Mouse (Mus musculus) hindbrain, postnatal 0 days (tissue): ENCODE data around the gene Ccdc162. TPM values are rescaled to one million over a fixed set of nuclear protein-coding genes. Genes with fewer than 3 reads are reported as not detected.

Experiments used
- ATAC-seq: fragments of 200-750 bp; cut with Nextera tagmentation; 2 replicates; pipeline ENCODE4 v1.8.0; 2017; ENCODE audit warnings: mild to moderate bottlenecking, moderate TSS enrichment, moderate library complexity
- DNase-seq: peaks from one replicate; pipeline ENCODE4 v3.0.0-alpha.2; 2015; ENCODE audit warnings: low spot score
- H3K27ac ChIP-seq: fragments of 300-500 bp; sonication (generic); 2 replicates; pipeline ENCODE4 v1.5.1; 2014; ENCODE audit warnings: mild to moderate bottlenecking
- H3K27me3 ChIP-seq: fragments of 300-500 bp; sonication (generic); 2 replicates; pipeline ENCODE4 v1.6.1; 2014; ENCODE audit warnings: low read length, mixed read lengths; ENCODE audit not compliant: insufficient read depth
- H3K36me3 ChIP-seq: fragments of 300-500 bp; sonication (generic); 2 replicates; pipeline ENCODE4 v1.6.1; 2014; ENCODE audit warnings: low read length, mixed read lengths; ENCODE audit not compliant: insufficient read depth
- H3K4me1 ChIP-seq: fragments of 300-500 bp; sonication (generic); 2 replicates; pipeline ENCODE4 v1.6.1; 2014; ENCODE audit warnings: antibody characterized with exemption, low read length, mixed read lengths; ENCODE audit not compliant: insufficient read depth
- H3K4me2 ChIP-seq: fragments of 300-500 bp; sonication (generic); 2 replicates; pipeline ENCODE4 v1.6.1; 2014; ENCODE audit warnings: low read depth, mild to moderate bottlenecking, low read length, moderate library complexity, mixed read lengths
- H3K4me3 ChIP-seq: fragments of 300-500 bp; sonication (generic); 2 replicates; pipeline ENCODE4 v1.5.1; 2014; ENCODE audit warnings: low read length
- H3K9ac ChIP-seq: fragments of 300-500 bp; sonication (generic); replicated peaks from 2 replicates; pipeline ENCODE4 v1.6.1; 2014; ENCODE audit warnings: mild to moderate bottlenecking, low read length, moderate library complexity, mixed read lengths
- H3K9me3 ChIP-seq: fragments of 300-500 bp; sonication (generic); 2 replicates; pipeline ENCODE4 v1.6.1; 2016; ENCODE audit warnings: low read length, mixed read lengths
- CTCF ChIP-seq: IDR thresholded peaks from 2 replicates; pipeline ENCODE4 v1.5.1; 2016; ENCODE audit warnings: antibody characterized with exemption, control low read depth, low read depth
- whole genome bisulfite sequencing: fragments of 180-500 bp; shearing (Covaris S2); extraction: QIAGEN DNeasy Blood & Tissue Kit; methylation state at CpG from one replicate; pipeline ENCODE4 v1.1.7; 2014; 5-methylcytosine and 5-hydroxymethylcytosine counted together
- polyA plus RNA-seq: library from polyadenylated mRNA; unstranded; fragments of >200 nt; fragmentation: Nextera tagmentation; extraction: Ambion mirVana; gene quantifications from 2 replicates; pipeline ENCODE4 v1.2.1, GENCODE M21; 2015
- total RNA-seq: library from RNA; depleted of rRNA; stranded (reverse); fragments of >200 nt; gene quantifications from 2 replicates; pipeline ENCODE4 v1.2.3, GENCODE M21; 2014

Gene Ccdc162
- total and polyA plus RNA-seq, 2 experiments from 2014 or later: 2.1 to 3.3 TPM

GRCm38 (mm10) chr10:41586947-41587852 is 129.2 kb downstream of the Ccdc162 start:
- ATAC-seq (no peak), DNase-seq (no peak)
- Histone ChIP-seq H3K4me1 (no peaks in the 10 kb centered on the region), H3K9ac (no peak overlapping the region), H3K36me3 (no peaks in the 10 kb centered on the region), H3K9me3 (no peaks in the 10 kb centered on the region), H3K4me2 (no peak overlapping the region), H3K27me3 (no peaks in the 10 kb centered on the region), H3K4me3 (no peak overlapping the region), H3K27ac (no peak overlapping the region)
- WGBS: 87% methylated on average over 18 of the region's 18 CpGs
- no peak for TF ChIP-seq CTCF

DNA sequence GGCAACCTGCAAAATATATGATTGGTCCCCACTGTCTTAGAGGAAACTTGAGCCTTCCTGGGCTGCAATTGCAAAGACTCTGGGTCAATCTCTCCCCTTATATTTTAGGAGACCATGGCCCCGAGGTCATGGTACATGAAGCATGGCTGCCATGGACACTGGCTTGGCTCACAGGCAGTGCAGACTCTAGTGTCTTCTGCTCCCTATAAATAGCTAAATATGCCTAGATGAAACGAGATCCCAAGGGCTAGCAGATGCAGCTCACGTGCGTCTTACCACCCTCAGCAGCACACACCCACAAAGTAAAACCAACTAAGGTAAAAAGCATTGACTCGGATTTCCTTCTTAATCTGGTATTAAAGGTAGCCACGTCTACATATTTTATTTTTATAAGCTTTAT is 133.1 kb downstream of the Ccdc162 start:
- no peaks in the 10 kb centered on the region for H3K27me3 ChIP-seq
- H3K4me1 ChIP-seq: no peaks in the 10 kb centered on the region
- H3K4me3 ChIP-seq: no peak overlapping the region
- WGBS: 62% methylated on average over 6 of the region's 6 CpGs
- no peak overlapping the region for H3K9ac ChIP-seq
- ATAC-seq (no peak), DNase-seq (no peak)
- H3K27ac ChIP-seq: no peak overlapping the region
- H3K4me2 ChIP-seq: no peak overlapping the region
- no peaks in the 10 kb centered on the region for H3K36me3 ChIP-seq
- no peak for TF ChIP-seq CTCF
- H3K9me3 ChIP-seq: no peaks in the 10 kb centered on the region

GRCm38 (mm10) chr10:41582901-41583361 is 133.5 kb downstream of the Ccdc162 start:
- Histone ChIP-seq H3K9me3 (no peaks in the 10 kb centered on the region), H3K36me3 (no peaks in the 10 kb centered on the region), H3K4me2 (no peak overlapping the region), H3K4me1 (no peaks in the 10 kb centered on the region), H3K27me3 (no peaks in the 10 kb centered on the region), H3K4me3 (no peak overlapping the region), H3K27ac (no peak overlapping the region), H3K9ac (no peak overlapping the region)
- DNase-seq: no peak
- ATAC-seq: no peak
- WGBS: 9% methylated on average over 4 of the region's 5 CpGs
- TF ChIP-seq CTCF: no peak

DNA sequence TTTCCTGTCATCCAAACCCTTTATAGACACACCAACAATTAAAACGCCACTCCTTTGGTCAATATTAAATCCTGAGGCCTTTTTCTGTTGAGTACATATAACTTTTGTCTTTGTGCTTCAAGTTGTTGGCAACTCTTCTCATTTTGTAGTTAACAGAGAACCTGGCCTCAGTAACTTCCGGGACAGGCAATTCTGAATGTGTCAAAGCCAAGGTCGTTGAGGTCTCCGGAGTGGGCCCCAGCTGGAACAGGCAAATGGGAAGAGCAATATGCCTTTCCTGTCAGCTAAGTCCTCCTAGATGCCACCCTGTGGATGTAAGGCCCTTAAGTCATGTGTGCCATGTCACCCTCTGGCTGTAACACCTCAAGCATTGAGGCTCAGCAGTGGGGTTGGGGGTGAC is 136.0 kb downstream of the Ccdc162 start:
- Histone ChIP-seq H3K27me3 (no peaks in the 10 kb centered on the region), H3K4me3 (no peak overlapping the region), H3K27ac (no peak overlapping the region), H3K36me3 (no peaks in the 10 kb centered on the region), H3K4me2 (no peak overlapping the region), H3K4me1 (no peaks in the 10 kb centered on the region), H3K9ac (no peak overlapping the region), H3K9me3 (no peaks in the 10 kb centered on the region)
- no peak for TF ChIP-seq CTCF
- WGBS: 83% methylated on average over 4 of the region's 4 CpGs
- no peak for ATAC-seq
- DNase-seq: no peak

- no peaks in the 10 kb centered on the region for H3K4me1 ChIP-seq
- H3K4me2 ChIP-seq: no peak overlapping the region
- no peak for TF ChIP-seq CTCF
- no peak for DNase-seq
- ATAC-seq: no peak
- no peaks in the 10 kb centered on the region for H3K36me3 ChIP-seq
- 64% methylated on average over 1 of the region's 1 CpGs for WGBS
- H3K9me3 ChIP-seq: no peaks in the 10 kb centered on the region
- H3K27ac ChIP-seq: no peak overlapping the region
- no peak overlapping the region for H3K9ac ChIP-seq
- no peak overlapping the region for H3K4me3 ChIP-seq
- no peaks in the 10 kb centered on the region for H3K27me3 ChIP-seq
Observed at GRCm38 (mm10) chr10:41578541-41578940, 137.9 kb downstream of the Ccdc162 start.

GRCm38 (mm10) chr10:41576328-41576833 is 140.1 kb downstream of the Ccdc162 start:
- no peaks in the 10 kb centered on the region for H3K9me3 ChIP-seq
- no peak overlapping the region for H3K27ac ChIP-seq
- H3K4me3 ChIP-seq: no peak overlapping the region
- no peak overlapping the region for H3K9ac ChIP-seq
- no peak for TF ChIP-seq CTCF
- DNase-seq (no peak), ATAC-seq (no peak)
- H3K27me3 ChIP-seq: no peaks in the 10 kb centered on the region
- 91% methylated on average over 7 of the region's 7 CpGs for WGBS
- H3K36me3 ChIP-seq: no peaks in the 10 kb centered on the region
- no peaks in the 10 kb centered on the region for H3K4me1 ChIP-seq
- no peak overlapping the region for H3K4me2 ChIP-seq
